Mouse (Mus musculus): ENCODE measurements around the gene Frem2. TPM values are rescaled to one million over a fixed set of nuclear protein-coding genes. Genes with fewer than 3 reads are reported as not detected.

The Frem2 gene
- total RNA-seq, 2 experiments from 2014 or later = 1.6 to 3.8 TPM

GRCm38 (mm10) chr3:53620978-53621377 is 36.2 kb downstream of the Frem2 start:
- no peak for DNase-seq

GRCm38 (mm10) chr3:53620355-53620754 is 36.8 kb downstream of the Frem2 start:
- no peak for DNase-seq

- DNase-seq = no peak
These were observed 46.0 kb downstream of the Frem2 start for GRCm38 (mm10) chr3:53611106-53611505.

- no peak for DNase-seq
These were observed 47.3 kb downstream of the Frem2 start for GRCm38 (mm10) chr3:53609851-53610250.

- no peak for DNase-seq
These were observed 57.0 kb downstream of the Frem2 start for GRCm38 (mm10) chr3:53600140-53600539.

GRCm38 (mm10) chr3:53599315-53599714 is 57.8 kb downstream of the Frem2 start:
- DNase-seq = no peak

- DNase-seq = no peak
These were observed 58.9 kb downstream of the Frem2 start for GRCm38 (mm10) chr3:53598153-53598800.

- DNase-seq = no peak
These were observed 62.7 kb downstream of the Frem2 start for GRCm38 (mm10) chr3:53594471-53594870.

- no peak for DNase-seq
These were observed 63.4 kb downstream of the Frem2 start for GRCm38 (mm10) chr3:53593718-53594117.

- DNase-seq = no peak
These were observed 65.1 kb downstream of the Frem2 start for GRCm38 (mm10) chr3:53592036-53592435.

- DNase-seq = no peak
These were observed 67.0 kb downstream of the Frem2 start for GRCm38 (mm10) chr3:53590139-53590621.

- no peak for DNase-seq
These were observed 73.9 kb downstream of the Frem2 start for GRCm38 (mm10) chr3:53583248-53583647.

GRCm38 (mm10) chr3:53580596-53581254 is 76.4 kb downstream of the Frem2 start:
- DNase-seq = no peak

GRCm38 (mm10) chr3:53579121-53579704 is 77.9 kb downstream of the Frem2 start:
- DNase-seq = no peak

GRCm38 (mm10) chr3:53576320-53577116 is 80.6 kb downstream of the Frem2 start:
- no peak for DNase-seq

GRCm38 (mm10) chr3:53574123-53574522 is 83.0 kb downstream of the Frem2 start:
- no peak for DNase-seq

- no peak for DNase-seq
These were observed 85.5 kb downstream of the Frem2 start for GRCm38 (mm10) chr3:53571663-53572062.

GRCm38 (mm10) chr3:53564521-53564920 is 92.6 kb downstream of the Frem2 start:
- no peak for DNase-seq

GRCm38 (mm10) chr3:53563746-53564145 is 93.4 kb downstream of the Frem2 start:
- DNase-seq = peak; percentile 45

- no peak for DNase-seq
These were observed 95.3 kb downstream of the Frem2 start for GRCm38 (mm10) chr3:53561813-53562212.

GRCm38 (mm10) chr3:53559056-53559455 is 98.1 kb downstream of the Frem2 start:
- DNase-seq = no peak

- DNase-seq = no peak
These were observed 98.9 kb downstream of the Frem2 start for GRCm38 (mm10) chr3:53558230-53558629.

Data from gastrocnemius, postnatal 25 days (tissue).